Mouse (Mus musculus) embryo, embryonic 9.5 days (tissue): ENCODE results near the gene Ptov1.
"Not testable (repeated sequence)": the region's sequence is repeated elsewhere in the genome, so short reads cannot be mapped to it uniquely, and the experiment has no call there.

ENCODE experiments used
- DNase-seq: peaks from one replicate; pipeline ENCODE4 v3.0.0-alpha.2; 2017; ENCODE audit errors: extremely low spot score

Gene Ptov1

DNA sequence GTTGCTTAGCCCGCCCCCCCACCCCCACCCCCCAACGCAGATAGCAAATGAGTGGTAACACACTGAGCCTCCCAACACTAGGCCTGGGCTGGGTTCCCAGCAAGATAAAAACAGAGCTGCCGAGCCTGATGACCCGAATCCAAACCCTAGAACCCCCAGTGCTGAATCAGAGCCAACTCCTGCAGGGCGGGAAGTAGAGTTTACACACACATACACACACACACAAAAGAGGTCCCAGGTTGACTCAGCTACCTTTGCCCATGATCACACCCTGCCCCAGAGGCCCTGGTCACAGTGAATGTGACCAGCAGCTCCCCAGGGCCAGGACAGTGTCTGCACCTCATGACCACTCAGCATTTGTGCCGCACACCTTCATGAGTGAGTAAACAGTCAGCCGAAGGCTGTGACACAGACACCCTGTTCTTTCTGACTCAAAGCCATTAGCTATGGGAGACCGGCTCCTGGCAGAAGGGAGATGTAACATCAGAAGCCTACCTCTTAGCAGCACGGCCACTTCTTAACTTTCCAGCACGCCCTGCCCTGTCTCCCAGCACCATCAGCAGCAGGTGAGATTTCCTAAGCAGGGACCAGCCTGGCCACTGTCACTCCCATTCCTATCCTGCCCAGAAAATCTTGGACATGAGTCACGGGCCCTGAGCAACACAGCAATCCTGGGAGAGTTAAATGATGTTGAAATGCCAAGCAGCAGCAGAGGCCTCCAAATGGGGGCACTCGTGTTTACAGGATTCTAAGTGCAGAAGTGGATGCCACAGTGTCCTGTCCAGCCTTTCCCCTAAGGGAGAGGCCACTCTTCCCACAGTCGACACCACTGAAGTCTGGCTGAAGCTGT, 18.9 kb upstream of the Ptov1 start:
- no peak for DNase-seq

DNA sequence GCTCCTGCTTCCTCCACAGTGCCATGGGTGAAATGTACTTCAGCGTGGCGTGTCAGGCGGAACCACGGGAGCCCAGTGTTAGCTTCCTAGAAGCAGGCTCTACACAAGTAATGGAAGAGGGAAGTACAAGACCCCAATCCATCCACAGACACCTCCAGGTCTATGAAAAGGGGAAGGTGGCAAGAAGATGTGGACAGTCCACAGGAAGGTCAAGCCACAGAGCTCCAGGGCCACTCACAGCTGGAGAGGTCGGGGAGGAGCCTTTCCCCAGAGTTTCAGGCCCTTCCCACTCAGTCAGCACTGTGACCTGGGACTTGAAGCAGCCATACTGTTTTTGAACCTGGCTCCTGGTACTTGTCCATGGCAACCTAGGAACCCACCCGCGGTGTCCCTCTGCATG, 17.4 kb upstream of the Ptov1 start:
- no peak for DNase-seq

GRCm38 (mm10) chr7:44884637-44885036, 15.0 kb upstream of the Ptov1 start:
- no peak for DNase-seq

DNA sequence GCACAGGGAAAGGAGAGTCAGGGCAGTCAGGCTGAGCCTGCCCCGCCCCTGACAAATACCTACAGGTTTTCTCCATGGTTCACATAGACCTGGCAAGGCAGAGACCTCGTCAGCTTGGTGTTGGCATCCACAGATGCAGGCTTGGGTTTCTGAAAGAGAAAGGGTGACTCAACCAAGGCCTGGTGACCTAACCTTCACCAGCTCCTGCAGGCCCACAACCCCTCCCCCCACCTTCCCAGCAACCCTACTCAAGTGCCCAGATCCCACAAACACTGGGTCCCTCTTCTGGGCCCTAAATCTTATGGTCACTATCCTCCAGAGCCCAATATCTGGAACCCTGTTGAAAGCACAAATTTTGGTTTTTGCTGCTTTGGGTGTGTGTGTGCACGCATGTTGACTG, 13.4 kb upstream of the Ptov1 start:
- DNase-seq: no peak

DNA sequence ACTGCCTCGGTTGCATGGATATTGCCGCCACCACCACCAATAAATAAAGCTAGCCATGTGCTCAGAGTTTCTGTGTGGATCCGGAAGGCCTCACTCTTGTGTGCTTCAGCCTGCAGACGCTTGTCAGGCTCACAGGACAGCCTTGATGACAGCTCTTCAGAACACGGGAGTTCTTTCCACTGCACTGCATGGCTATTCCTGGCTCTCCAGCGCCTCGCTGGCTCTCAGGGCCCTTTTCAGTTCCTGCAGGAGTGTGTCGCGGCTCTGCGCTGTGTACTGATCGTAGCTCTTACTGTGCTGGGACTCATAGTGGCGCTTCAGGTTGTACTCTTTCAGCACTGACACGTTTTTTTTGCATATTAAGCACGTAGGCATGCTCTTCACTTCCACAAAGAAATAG, 8.2 kb upstream of the Ptov1 start:
- no peak for DNase-seq

- DNase-seq: not testable (repeated sequence)
Measured at GRCm38 (mm10) chr7:44871774-44872173, 2.2 kb upstream of the Ptov1 start.

GRCm38 (mm10) chr7:44871181-44871580, 1.6 kb upstream of the Ptov1 start:
- DNase-seq: no peak

GRCm38 (mm10) chr7:44870614-44871013, 1.0 kb upstream of the Ptov1 start:
- no peak for DNase-seq

GRCm38 (mm10) chr7:44868919-44869696, 480 bp downstream of the Ptov1 start:
- DNase-seq: peak; percentile 80

- no peak for DNase-seq
Measured at GRCm38 (mm10) chr7:44868465-44868864, 1.1 kb downstream of the Ptov1 start.

- no peak for DNase-seq
Measured at GRCm38 (mm10) chr7:44867802-44868201, 1.8 kb downstream of the Ptov1 start.

DNA sequence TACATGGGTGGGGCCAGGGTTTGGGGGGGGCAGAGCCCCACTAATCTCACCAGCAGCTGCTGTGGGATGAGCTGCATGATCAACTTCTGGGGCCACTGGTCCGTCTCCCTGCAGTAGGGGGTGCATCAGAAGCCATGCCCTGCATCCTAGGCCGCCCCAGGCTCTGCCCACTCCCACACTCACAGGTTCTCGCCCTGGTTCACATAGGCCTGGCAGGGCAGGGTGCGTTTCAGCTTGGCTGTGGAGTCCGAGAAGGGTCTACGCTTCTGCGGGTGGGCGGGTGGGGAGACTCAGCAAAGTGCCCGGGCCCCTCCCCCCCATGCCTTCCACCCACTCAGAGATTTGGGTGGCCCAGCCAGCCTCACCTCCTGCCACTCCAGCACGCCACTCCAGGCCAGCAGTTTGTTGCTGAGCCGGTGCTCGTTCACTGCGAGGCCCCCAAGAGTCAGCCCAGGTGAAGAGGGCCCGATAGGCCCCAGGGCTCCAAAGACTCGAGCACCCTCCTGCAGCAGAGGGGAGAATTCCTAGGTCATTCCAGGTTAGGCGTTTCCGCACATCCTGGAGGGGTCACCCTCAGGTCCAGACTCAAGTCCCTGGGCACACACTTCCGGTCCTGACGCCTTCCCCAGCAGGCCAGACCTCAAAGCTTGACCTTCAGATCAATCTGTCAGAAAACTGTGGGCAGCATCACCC, 2.4 kb downstream of the Ptov1 start:
- DNase-seq: no peak

GRCm38 (mm10) chr7:44866276-44867009, 3.1 kb downstream of the Ptov1 start:
- DNase-seq: no peak

- DNase-seq: no peak
Measured at GRCm38 (mm10) chr7:44864595-44865542, 4.7 kb downstream of the Ptov1 start.

GRCm38 (mm10) chr7:44863982-44864494, 5.5 kb downstream of the Ptov1 start:
- no peak for DNase-seq

- DNase-seq: no peak
Measured at GRCm38 (mm10) chr7:44863210-44863609, 6.4 kb downstream of the Ptov1 start.

DNA sequence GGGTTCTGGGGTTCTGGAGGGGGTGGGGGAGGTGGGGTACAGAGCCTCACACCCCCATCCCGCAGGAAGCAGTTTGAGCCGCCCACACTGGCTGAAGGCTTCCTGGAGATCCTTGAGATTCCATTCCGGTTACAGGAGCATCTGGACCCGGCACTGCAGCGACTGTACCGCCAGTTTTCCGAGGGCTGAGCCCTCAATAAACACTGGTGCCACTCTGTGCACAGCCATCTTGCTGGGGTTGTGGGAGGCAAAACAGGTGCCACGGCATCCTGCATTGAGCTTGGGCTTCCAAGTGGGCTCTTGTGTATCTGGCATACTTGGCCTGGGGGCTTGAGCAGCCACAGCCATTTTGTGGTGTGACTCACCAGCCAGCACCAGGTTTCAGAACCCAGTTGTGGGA, 7.2 kb downstream of the Ptov1 start:
- DNase-seq: no peak

DNA sequence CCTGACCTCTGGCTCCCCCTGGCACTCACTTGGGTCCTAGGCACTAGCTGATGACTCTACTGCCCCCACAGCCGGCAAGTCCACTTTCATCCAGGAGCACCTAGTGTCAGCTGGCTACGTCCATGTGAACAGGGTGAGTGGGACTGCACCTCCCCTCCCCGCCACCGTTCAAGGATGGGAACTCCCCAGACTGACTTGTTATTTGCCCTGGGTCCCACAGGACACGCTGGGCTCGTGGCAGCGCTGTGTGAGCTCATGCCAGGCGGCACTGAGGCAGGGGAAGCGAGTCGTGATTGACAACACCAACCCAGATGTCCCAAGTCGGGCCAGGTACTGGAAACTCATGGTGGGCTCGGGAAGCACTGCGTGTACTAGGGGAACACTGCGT, 8.2 kb downstream of the Ptov1 start:
- DNase-seq: no peak

- DNase-seq: peak; percentile 82
Measured at GRCm38 (mm10) chr7:44860576-44861428, 8.8 kb downstream of the Ptov1 start.
